Mouse (Mus musculus) lung, embryonic 14.5 days (tissue): ENCODE data around the gene Loxl4. TPM values are rescaled to one million over a fixed set of nuclear protein-coding genes. Genes with fewer than 3 reads are reported as not detected.

ENCODE experiments used
- ATAC-seq: fragments of 200-750 bp; cut with Nextera tagmentation; 2 replicates; pipeline ENCODE4 v1.8.0; 2017; ENCODE audit warnings: mild to moderate bottlenecking, moderate TSS enrichment, moderate library complexity; ENCODE audit not compliant: insufficient read depth
- DNase-seq: peaks from one replicate; pipeline ENCODE4 v3.0.0-alpha.2; 2015
- H3K27ac ChIP-seq: fragments of 300-500 bp; sonication (generic); 2 replicates; pipeline ENCODE4 v1.5.1; 2014; ENCODE audit warnings: low read depth, mild to moderate bottlenecking, moderate library complexity
- H3K27me3 ChIP-seq: fragments of 300-500 bp; sonication (generic); 2 replicates; pipeline ENCODE4 v1.6.1; 2014; ENCODE audit warnings: low read length, control low read depth; ENCODE audit not compliant: insufficient read depth
- H3K36me3 ChIP-seq: fragments of 300-500 bp; sonication (generic); 2 replicates; pipeline ENCODE4 v1.6.1; 2014; ENCODE audit warnings: control low read depth; ENCODE audit not compliant: insufficient read depth
- H3K4me1 ChIP-seq: fragments of 300-500 bp; sonication (generic); 2 replicates; pipeline ENCODE4 v1.6.1; 2014; ENCODE audit warnings: antibody characterized with exemption, control low read depth; ENCODE audit not compliant: insufficient read depth
- H3K4me2 ChIP-seq: fragments of 300-500 bp; sonication (generic); 2 replicates; pipeline ENCODE4 v1.6.1; 2014; ENCODE audit warnings: mild to moderate bottlenecking
- H3K4me3 ChIP-seq: fragments of 300-500 bp; sonication (generic); 2 replicates; pipeline ENCODE4 v1.5.1; 2014; ENCODE audit warnings: low read depth, low read length
- H3K9ac ChIP-seq: fragments of 300-500 bp; sonication (generic); 2 replicates; pipeline ENCODE4 v1.6.1; 2014
- H3K9me3 ChIP-seq: fragments of 300-500 bp; sonication (generic); 2 replicates; pipeline ENCODE4 v1.6.1; 2016; ENCODE audit warnings: low read depth, low read length, control low read depth
- CTCF ChIP-seq: IDR thresholded peaks from 2 replicates; pipeline ENCODE4 v1.5.1; 2016; ENCODE audit warnings: antibody characterized with exemption, low read depth
- WGBS: fragments of 180-500 bp; shearing (Covaris S2); extraction: QIAGEN DNeasy Blood & Tissue Kit; methylation state at CpG from one replicate; pipeline ENCODE4 v1.1.7; 2014; 5-methylcytosine and 5-hydroxymethylcytosine counted together
- polyA plus RNA-seq: library from polyadenylated mRNA; unstranded; fragments of >200 nt; fragmentation: Nextera tagmentation; extraction: Ambion mirVana; gene quantifications from 2 replicates; pipeline ENCODE4 v1.2.1, GENCODE M21; 2014

Loxl4 gene
- polyA plus RNA-seq, 1 experiment from 2014 or later = 0.50 TPM

DNA sequence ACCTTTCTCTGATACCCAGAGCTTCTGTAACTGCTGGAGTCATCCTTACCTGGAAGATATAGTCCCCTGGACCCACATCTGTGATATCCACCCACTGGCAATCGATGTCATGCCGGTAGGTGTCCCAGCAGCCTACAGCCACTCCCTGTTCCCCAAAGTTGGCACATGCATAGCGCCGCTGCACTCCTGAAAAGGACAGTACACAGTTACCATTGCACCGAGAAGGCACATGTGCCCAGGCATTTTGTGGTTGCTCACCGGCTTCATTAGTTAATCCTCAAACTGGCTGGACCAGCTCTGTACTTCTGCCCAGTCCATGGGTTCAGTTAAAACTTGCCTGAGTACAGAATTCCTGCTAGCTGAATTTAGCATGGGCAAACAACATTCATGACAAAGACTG is 14.7 kb downstream of the Loxl4 start:
- Histone ChIP-seq H3K27me3 (no peaks in the 10 kb centered on the region), H3K4me2 (no peak overlapping the region), H3K36me3 (0 out of 2 replicates have a peak, but pooled peaks cover 3% of the 10 kb centered on the region), H3K9me3 (no peaks in the 10 kb centered on the region), H3K9ac (no peak overlapping the region), H3K4me1 (no peaks in the 10 kb centered on the region), H3K27ac (no peak overlapping the region), H3K4me3 (no peak overlapping the region)
- TF ChIP-seq CTCF = no peak
- WGBS = 93% methylated on average over 6 of the region's 6 CpGs
- DNase-seq (no peak), ATAC-seq (no peak)

DNA sequence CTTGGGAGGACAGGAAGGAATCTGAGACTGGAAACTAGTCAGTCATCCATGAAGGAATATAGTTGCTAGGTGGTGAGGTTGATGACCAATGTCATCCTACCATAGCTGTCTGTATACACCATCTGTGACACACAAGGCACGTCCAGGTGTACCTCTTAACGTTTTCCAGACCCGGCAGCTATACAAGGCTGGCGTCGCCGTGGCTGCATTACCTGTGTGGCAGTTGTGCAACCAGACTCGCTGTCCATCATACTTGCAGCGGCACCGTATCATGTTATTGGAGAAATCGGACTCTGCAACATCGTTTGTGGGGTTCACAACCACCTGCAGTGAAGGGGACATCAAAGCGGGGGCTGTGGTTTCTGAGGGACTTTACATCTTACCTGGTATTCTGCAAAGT is 15.3 kb downstream of the Loxl4 start:
- Histone ChIP-seq H3K4me3 (no peak overlapping the region), H3K4me2 (no peak overlapping the region), H3K9ac (no peak overlapping the region), H3K4me1 (no peaks in the 10 kb centered on the region), H3K9me3 (no peaks in the 10 kb centered on the region), H3K27ac (no peak overlapping the region), H3K27me3 (no peaks in the 10 kb centered on the region), H3K36me3 (0 out of 2 replicates have a peak, but pooled peaks cover 5% of the 10 kb centered on the region)
- ATAC-seq = no peak
- DNase-seq = no peak
- 91% methylated on average over 12 of the region's 12 CpGs for WGBS
- TF ChIP-seq CTCF = no peak

DNA sequence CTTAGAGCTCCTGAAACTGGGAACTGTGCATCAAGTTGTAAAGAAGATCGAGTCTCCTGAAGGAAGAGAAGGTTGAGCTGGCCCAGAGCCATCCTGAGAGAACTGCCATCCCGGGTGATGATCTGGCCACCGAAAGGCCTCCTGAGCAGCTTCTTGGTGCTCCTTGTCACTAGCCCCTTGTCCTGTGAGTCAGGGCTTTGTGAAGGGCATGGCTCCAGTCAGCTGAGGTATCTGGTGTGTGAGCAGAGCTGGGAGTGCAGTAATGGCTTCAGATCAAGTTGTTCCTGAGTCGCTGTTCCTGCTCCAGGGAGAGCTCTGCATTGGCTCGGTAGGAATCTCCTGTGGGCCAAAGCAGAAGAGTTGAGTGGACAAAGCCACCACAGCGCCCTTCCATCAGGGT is 17.5 kb downstream of the Loxl4 start:
- peaks cover 19% of the 10 kb centered on the region for H3K36me3 ChIP-seq
- no peaks in the 10 kb centered on the region for H3K4me1 ChIP-seq
- ATAC-seq = no peak
- no peak for TF ChIP-seq CTCF
- no peak overlapping the region for H3K4me2 ChIP-seq
- H3K27ac ChIP-seq = no peak overlapping the region
- no peaks in the 10 kb centered on the region for H3K9me3 ChIP-seq
- no peaks in the 10 kb centered on the region for H3K27me3 ChIP-seq
- no peak overlapping the region for H3K9ac ChIP-seq
- WGBS = 89% methylated on average over 6 of the region's 6 CpGs
- no peak for DNase-seq
- H3K4me3 ChIP-seq = no peak overlapping the region

DNA sequence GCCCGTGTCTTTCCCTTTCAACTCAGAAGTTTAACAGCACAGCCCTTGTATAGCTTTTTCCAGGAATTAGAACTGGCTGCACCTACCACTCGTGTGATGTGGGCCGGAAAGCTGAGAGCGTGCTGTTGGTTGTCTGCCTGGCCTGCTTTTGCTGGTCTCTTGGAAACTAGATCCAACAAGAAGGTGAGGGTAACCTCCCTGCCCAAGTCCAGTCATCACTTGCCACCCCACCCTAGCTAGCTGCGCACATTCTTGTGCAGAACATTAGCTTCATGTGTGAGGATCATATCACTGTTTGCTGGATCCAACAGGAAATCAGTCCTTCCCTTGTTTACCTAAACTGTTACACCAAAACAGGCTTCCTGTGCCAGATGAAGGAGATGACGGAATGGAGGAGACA is 19.2 kb downstream of the Loxl4 start:
- Histone ChIP-seq H3K4me2 (no peak overlapping the region), H3K27me3 (no peaks in the 10 kb centered on the region), H3K36me3 (peaks cover 19% of the 10 kb centered on the region), H3K9ac (no peak overlapping the region), H3K4me1 (no peaks in the 10 kb centered on the region), H3K27ac (no peak overlapping the region), H3K9me3 (no peaks in the 10 kb centered on the region), H3K4me3 (no peak overlapping the region)
- 76% methylated on average over 6 of the region's 6 CpGs for WGBS
- no peak for TF ChIP-seq CTCF
- ATAC-seq = no peak
- DNase-seq = no peak

DNA sequence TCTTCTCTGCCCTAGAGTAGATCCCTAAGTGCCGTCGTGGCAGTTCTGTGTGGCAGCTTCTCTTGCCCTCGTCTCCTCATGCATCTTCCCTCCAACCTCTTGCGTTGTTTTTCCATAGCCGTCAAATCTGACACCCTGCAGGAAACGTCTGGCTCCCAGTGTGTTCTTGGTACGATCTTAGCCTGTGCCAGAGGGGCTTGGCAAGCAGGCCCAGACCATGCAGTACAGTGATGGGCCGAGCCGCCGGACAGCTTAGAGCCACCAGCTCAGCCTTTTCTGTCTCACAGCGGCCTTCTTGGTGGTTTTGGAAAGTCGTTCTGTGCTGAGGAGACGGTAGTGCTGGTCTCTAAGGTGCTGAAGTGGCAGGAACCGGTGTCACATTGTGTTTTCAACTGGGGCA is 21.1 kb downstream of the Loxl4 start:
- Histone ChIP-seq H3K9me3 (no peaks in the 10 kb centered on the region), H3K4me1 (no peaks in the 10 kb centered on the region), H3K9ac (no peak overlapping the region), H3K36me3 (peaks cover 22% of the 10 kb centered on the region), H3K27ac (no peak overlapping the region), H3K27me3 (no peaks in the 10 kb centered on the region), H3K4me2 (no peak overlapping the region), H3K4me3 (no peak overlapping the region)
- ATAC-seq (no peak), DNase-seq (no peak)
- no peak for TF ChIP-seq CTCF
- WGBS = 58% methylated on average over 14 of the region's 14 CpGs

DNA sequence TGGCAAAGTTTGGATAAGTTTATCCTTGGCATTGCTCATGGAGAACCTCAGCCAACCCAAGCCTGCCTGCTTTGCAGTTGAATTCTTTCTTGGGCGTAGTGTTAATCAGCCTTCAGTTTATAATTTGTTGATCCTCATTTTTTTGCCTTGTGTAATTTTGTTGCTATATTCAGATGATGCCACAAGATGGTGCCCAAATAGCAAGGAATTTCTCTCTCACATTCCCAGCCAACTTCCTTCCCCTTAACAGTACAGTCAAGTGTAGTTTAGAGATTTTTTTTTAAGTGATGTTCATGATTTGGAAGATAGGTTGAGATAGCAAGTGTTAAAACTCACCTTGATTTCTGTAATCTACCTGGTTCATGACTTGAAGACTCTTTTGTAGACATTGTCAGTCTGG is 23.4 kb downstream of the Loxl4 start:
- Histone ChIP-seq H3K9ac (no peak overlapping the region), H3K36me3 (peaks cover 28% of the 10 kb centered on the region), H3K27me3 (no peaks in the 10 kb centered on the region), H3K4me1 (no peaks in the 10 kb centered on the region), H3K27ac (no peak overlapping the region), H3K9me3 (no peaks in the 10 kb centered on the region), H3K4me3 (no peak overlapping the region), H3K4me2 (no peak overlapping the region)
- 49% methylated on average over 1 of the region's 1 CpGs for WGBS
- TF ChIP-seq CTCF = peak; percentile 61
- ATAC-seq (no peak), DNase-seq (peak; percentile 66)

DNA sequence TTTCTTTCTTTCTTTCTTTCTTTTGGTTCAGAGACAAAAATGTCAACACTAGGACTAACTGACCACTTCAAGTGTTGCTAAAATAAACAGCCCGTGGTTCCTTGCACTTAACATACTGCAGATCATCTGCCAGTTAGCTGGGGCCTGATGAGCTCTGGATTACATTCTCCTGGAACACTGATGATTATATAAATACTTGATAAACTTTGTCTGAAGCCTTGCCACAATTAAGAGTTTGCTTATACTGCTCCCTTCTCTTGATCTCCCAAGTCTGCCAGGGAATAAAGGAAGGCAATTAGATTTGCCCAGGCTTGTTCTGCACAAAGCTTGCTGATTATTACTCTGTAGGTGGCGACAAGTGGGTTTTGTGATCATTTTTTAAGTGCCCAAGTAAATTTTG is 24.9 kb downstream of the Loxl4 start:
- no peak for ATAC-seq
- Histone ChIP-seq H3K4me3 (no peak overlapping the region), H3K4me1 (no peaks in the 10 kb centered on the region), H3K4me2 (no peak overlapping the region), H3K9ac (no peak overlapping the region), H3K36me3 (peaks cover 32% of the 10 kb centered on the region), H3K27ac (peak overlapping the region; percentile 42; the same call in 1 of the 2 replicates), H3K27me3 (no peaks in the 10 kb centered on the region), H3K9me3 (no peaks in the 10 kb centered on the region)
- peak; percentile 60 for DNase-seq
- 21% methylated on average over 2 of the region's 2 CpGs for WGBS
- TF ChIP-seq CTCF = no peak

DNA sequence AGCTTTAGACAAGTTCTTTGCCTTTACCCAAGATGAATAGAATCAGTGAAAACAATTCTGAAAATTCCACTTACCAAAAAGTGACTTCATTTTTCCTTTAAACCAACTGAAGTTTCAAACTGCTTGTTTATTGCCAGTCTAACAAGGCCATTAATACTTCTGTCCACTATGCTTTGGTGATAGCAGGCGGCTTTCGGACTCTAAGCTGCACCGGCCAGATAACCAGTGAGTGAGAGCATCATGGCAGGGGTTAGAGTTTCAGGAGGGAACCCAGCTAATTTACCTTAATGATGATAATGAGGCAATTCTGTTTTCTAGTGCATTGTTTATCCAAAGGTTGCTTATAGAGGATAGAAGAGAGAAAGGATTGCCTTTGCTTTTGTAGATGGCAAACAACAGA is 28.4 kb downstream of the Loxl4 start:
- no peak for ATAC-seq

More for the DNA sequence above, 28.4 kb downstream of the Loxl4 start:
- Histone ChIP-seq H3K9ac (no peak overlapping the region), H3K36me3 (peaks cover 21% of the 10 kb centered on the region; the same call in 1 of the 2 replicates), H3K27ac (no peak overlapping the region), H3K4me2 (no peak overlapping the region), H3K27me3 (no peaks in the 10 kb centered on the region), H3K9me3 (no peaks in the 10 kb centered on the region), H3K4me1 (no peaks in the 10 kb centered on the region), H3K4me3 (no peak overlapping the region)
- no peak for TF ChIP-seq CTCF
- DNase-seq = no peak
- WGBS = 89% methylated on average over 3 of the region's 3 CpGs
